Mouse (Mus musculus) T-helper 17 cell (primary cell): Measurements from ENCODE around the gene Zmym1.

Experiments used
- in situ Hi-C, 2 experiments: fragments of 300-600 bp; cut with MboI, MseI; formaldehyde crosslinking; loops; 1 replicate in 1 of 2; 2 replicates in 1 of 2; pipeline ENCODE4 v1.15.1; 2025; ENCODE audit warnings: high pct_unique_total_duplicates in 2 of 2

Gene Zmym1

GRCm38 (mm10) chr4:127027228-127028190, 33.4 kb downstream of the Zmym1 start:
- in situ Hi-C loops, result loop anchor here in 1 of 2 experiments (5.0 to 10.0 kb wide), 2 partner anchors 825 to 1903 kb away; partner anchors contain the start of genes Thrap3 and Zc3h12a

GRCm38 (mm10) chr4:127026826-127027225, 34.1 kb downstream of the Zmym1 start:
- in situ Hi-C loops, result loop anchor here in 1 of 2 experiments (5.0 to 10.0 kb wide), 2 partner anchors 825 to 1902 kb away; partner anchors contain the start of genes Thrap3 and Zc3h12a

GRCm38 (mm10) chr4:127024240-127024639, 36.7 kb downstream of the Zmym1 start:
- in situ Hi-C loops, result loop anchor here in 1 of 2 experiments (10.0 kb wide), 1 partner anchor 1899 kb away; the partner anchor contains the start of gene Zc3h12a

- in situ Hi-C loops, result loop anchor here in 1 of 2 experiments (10.0 kb wide), 1 partner anchor 1898 kb away; the partner anchor contains the start of gene Zc3h12a
These were observed 37.8 kb downstream of the Zmym1 start for GRCm38 (mm10) chr4:127023201-127023600.

GRCm38 (mm10) chr4:127021989-127022626, 38.8 kb downstream of the Zmym1 start:
- in situ Hi-C loops, result loop anchor here in 1 of 2 experiments (10.0 kb wide), 1 partner anchor 1897 kb away; the partner anchor contains the start of gene Zc3h12a

GRCm38 (mm10) chr4:127021151-127021945, 39.6 kb downstream of the Zmym1 start, which contains the start of gene Sfpq:
Sfpq (plus strand) TSS chr4:127021324.
- in situ Hi-C loops, result loop anchor here in 1 of 2 experiments (10.0 kb wide), 1 partner anchor 1897 kb away; the partner anchor contains the start of gene Zc3h12a

- in situ Hi-C loops, result loop anchor here in 1 of 2 experiments (10.0 kb wide), 1 partner anchor 1896 kb away; the partner anchor contains the start of gene Zc3h12a
These were observed 40.4 kb downstream of the Zmym1 start for GRCm38 (mm10) chr4:127020411-127021150.

GRCm38 (mm10) chr4:127016366-127016765, 44.6 kb downstream of the Zmym1 start:
- in situ Hi-C loops, result loop anchor here in 1 of 2 experiments (5.0 kb wide), 1 partner anchor 914 kb away; the partner anchor contains the start of gene Stk40

GRCm38 (mm10) chr4:127015294-127015993, 45.5 kb downstream of the Zmym1 start:
- in situ Hi-C loops, result loop anchor here in 1 of 2 experiments (5.0 kb wide), 1 partner anchor 913 kb away; the partner anchor contains the start of gene Stk40

- in situ Hi-C loops, result no loop called here
These were observed 55.6 kb downstream of the Zmym1 start for GRCm38 (mm10) chr4:127005113-127005936.

- in situ Hi-C loops, result no loop called here
These were observed 56.6 kb downstream of the Zmym1 start for GRCm38 (mm10) chr4:127004384-127004783.

- in situ Hi-C loops, result no loop called here
These were observed 60.3 kb downstream of the Zmym1 start for GRCm38 (mm10) chr4:127000601-127001105.

GRCm38 (mm10) chr4:126999372-126999771, 61.6 kb downstream of the Zmym1 start:
- in situ Hi-C loops, result loop anchor here in 1 of 2 experiments (5.0 kb wide), 1 partner anchor 267 kb away; no protein-coding TSS in a partner anchor
